Mouse (Mus musculus): ENCODE data around the gene Ciao1. TPM values are rescaled to one million over a fixed set of nuclear protein-coding genes. Genes with fewer than 3 reads are reported as not detected.
"Not testable (repeated sequence)": the region's sequence is repeated elsewhere in the genome, so short reads cannot be mapped to it uniquely, and the experiment has no call there.

Ciao1 gene
- polyA plus RNA-seq (2015; fragmentation: Nextera tagmentation; extraction: Ambion mirVana), result 60.2 and 60.9 TPM in 2 replicates

DNA sequence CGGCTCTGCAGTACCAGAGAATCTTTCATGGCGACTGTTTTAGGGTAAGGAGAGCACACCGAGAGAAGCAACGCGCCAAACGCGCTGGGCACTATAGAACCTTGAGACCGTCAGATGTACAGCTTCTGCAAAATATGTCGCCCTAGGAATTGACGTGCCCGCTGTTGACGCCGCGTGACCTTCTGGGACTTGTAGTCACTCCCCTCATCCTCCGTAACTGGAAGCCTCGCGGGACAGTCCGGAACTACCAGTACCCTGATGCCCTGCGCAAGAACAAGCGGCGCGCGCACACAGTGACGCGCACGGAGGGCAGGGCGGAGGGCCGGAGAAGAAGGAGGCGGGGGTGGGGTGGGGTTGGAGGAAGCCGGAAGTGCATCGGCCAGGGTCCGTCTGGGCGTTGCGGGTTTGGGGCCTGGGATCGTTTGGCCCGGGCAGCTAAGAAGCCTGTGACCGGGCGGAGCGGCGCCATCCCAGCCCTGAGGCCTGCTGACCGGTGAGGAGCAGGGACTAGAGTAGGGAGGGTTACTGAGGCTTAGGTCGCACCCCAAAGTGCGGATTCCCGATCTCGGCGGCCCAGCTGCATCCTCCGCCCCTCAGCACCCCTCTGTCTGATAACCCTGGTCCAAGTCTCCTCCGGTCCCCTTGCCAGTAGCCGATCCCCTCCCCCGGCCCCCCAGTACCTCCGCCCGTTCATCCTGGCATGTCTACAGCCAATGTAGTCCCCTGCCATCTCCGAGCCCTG lies at the start of gene Ciao1, which contains the start of gene Tmem127:
Ciao1 (minus strand) TSS at position 225 of the 742 bp plus-strand sequence.
Tmem127 (plus strand) TSS at position 317 of the 742 bp plus-strand sequence.
- no peaks in the 10 kb centered on the region for H3K9me3 ChIP-seq
- ATAC-seq, result peak; percentile 99
- H3K4me1 ChIP-seq (replicated peaks), result peaks cover 18% of the 10 kb centered on the region; the same call in 1 of the 2 replicates
- under 1% methylated on average over 53 of the region's 53 CpGs for WGBS
- H3K27me3 ChIP-seq (replicated peaks), result no peaks in the 10 kb centered on the region
- peaks cover 17% of the 10 kb centered on the region for H3K36me3 ChIP-seq
- H3K9ac ChIP-seq, result peak within 1 kb of the TSS; percentile 88
- H3K4me2 ChIP-seq (replicated peaks), result peak within 1 kb of the TSS; percentile 98
- H3K4me3 ChIP-seq (replicated peaks), result peak within 1 kb of the TSS; percentile 90
- H3K27ac ChIP-seq, result peak within 1 kb of the TSS; percentile 57

DNA sequence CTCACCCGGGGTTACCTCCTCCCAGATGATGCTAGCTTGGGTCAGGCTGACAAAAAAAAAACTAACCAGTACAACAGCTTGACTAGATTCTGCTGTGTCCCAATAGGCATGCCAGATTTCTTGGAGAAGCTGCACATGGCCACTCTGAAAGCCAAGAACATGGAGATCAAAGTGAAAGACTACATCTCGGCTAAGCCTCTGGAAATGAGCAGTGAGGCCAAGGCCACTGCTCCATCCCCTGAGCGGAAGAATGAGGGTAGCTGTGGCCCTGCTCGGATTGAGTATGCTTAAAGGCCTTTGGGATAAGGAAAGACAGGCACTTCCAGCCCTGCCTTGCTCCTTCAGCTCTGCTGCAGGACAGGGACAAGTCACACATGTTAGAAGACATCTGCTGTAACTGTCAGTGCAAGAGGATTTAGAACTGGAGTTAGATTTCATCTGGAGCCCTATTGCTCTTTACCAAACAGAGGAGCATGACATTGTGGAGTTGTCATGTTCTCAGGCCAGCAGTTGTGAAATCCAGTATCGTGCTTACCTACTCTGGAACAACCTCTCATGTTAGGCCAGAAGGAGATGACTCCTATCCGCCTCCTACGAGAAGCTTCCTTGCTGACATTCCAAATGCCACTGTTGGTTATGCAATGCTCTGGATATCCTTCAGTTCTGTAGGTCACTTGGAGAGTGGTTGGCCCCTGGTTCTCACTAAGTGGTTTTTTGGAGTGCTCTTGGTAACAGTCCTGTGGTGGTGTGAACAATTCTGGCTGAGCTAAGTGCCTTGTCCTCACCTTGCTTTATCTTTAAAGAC lies 49.6 kb upstream of the Ciao1 start:
- H3K4me1 ChIP-seq (replicated peaks), result no peaks in the 10 kb centered on the region
- WGBS, result 94% methylated on average over 7 of the region's 7 CpGs
- no peaks in the 10 kb centered on the region for H3K27me3 ChIP-seq (replicated peaks)
- H3K9ac ChIP-seq, result no peak overlapping the region
- H3K4me2 ChIP-seq (replicated peaks), result no peak overlapping the region
- H3K9me3 ChIP-seq, result no peaks in the 10 kb centered on the region
- H3K36me3 ChIP-seq, result peaks cover 36% of the 10 kb centered on the region
- no peak for ATAC-seq
- no peak overlapping the region for H3K27ac ChIP-seq
- H3K4me3 ChIP-seq (replicated peaks), result no peak overlapping the region

DNA sequence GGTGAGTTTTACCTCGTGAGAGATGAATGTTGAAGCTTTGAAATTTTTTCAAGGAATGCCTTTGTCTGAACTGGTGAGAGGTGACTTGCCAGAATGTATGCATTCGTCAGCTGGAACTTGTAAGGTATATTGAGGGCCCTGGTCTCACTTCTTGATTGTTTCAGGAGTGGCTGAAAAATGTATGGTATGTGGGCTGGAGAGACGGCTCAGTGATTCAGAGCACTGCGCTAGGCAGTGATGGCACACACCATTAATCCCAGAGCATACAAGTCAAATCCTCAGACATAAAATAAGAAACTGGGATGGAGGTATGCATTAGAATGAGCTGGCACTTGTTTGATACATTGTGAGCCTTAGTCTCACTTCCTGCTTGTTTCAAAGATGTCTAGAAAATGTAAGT lies 44.6 kb upstream of the Ciao1 start:
- Histone ChIP-seq H3K27ac (no peak overlapping the region), H3K4me1 (replicated peaks) (no peaks in the 10 kb centered on the region), H3K4me2 (replicated peaks) (no peak overlapping the region), H3K27me3 (replicated peaks) (no peaks in the 10 kb centered on the region), H3K4me3 (replicated peaks) (no peak overlapping the region), H3K9me3 (no peaks in the 10 kb centered on the region), H3K36me3 (peaks cover 39% of the 10 kb centered on the region), H3K9ac (no peak overlapping the region)
- ATAC-seq, result no peak
- 66% methylated on average over 4 of the region's 4 CpGs for WGBS

DNA sequence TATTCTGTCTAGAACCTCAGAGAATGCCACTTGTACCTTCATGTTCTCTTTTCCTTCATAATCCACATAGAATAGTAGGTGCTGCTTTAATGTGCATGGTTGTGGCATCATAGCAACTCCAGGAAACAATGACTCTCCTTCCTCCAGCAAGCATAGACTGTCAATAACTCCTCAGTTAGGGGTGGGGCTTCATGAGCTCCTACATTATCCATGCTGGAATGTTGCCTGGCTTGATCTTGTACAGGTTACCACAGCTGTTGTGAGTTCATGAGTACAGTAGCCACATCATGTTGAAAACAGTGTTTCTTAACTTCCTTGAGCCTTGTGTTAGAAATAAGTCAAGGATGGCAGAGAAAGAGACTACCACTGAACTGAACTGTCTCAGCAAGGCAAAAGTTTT lies 30.5 kb upstream of the Ciao1 start:
- no peaks in the 10 kb centered on the region for H3K27me3 ChIP-seq (replicated peaks)
- no peaks in the 10 kb centered on the region for H3K9me3 ChIP-seq
- no peak for ATAC-seq
- H3K4me1 ChIP-seq (replicated peaks), result 0 out of 2 replicates have a peak, but pooled peaks cover 3% of the 10 kb centered on the region
- H3K36me3 ChIP-seq, result no peaks in the 10 kb centered on the region
- no peak overlapping the region for H3K4me2 ChIP-seq (replicated peaks)
- H3K27ac ChIP-seq, result no peak overlapping the region
- no peak overlapping the region for H3K9ac ChIP-seq
- H3K4me3 ChIP-seq (replicated peaks), result no peak overlapping the region

DNA sequence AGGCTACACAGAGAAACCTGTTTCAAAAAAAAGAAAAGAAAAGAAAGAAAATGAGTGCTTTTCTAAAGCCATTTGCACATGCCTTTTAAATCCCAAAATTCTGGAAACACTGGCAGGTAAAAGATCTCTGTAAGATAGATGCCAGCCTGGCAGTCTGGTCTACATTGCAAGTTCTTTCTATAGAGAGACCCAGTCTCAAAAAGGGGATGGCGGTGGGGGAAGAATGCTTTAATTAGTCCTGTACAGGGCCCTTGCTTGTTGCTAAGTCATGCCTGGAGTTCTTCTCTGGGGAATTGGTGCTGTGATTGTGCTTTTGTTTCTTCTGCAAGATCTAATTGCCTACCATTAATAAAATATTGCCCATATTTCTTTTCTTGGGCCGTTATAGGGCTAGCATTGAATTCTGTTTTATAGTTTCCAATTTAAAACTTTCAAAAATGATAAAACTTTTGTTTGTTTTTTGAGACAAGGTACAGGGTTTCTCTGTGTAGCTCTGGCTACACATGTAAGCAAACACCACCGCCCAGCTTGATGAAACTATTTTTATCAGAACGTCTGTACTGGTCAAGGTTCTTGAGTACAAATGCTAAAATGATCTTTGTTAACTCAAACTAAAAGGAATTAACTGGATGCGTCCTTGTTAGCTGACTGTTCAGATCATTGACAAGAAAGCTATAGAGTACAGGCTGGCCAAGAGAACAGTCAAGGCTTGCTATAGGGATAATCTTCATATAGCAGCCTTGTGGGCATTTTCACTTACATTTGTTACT lies 28.1 kb upstream of the Ciao1 start:
- 0 out of 2 replicates have a peak, but pooled peaks cover 4% of the 10 kb centered on the region for H3K36me3 ChIP-seq
- H3K4me1 ChIP-seq (replicated peaks), result 0 out of 2 replicates have a peak, but pooled peaks cover 3% of the 10 kb centered on the region
- 70% methylated on average over 5 of the region's 5 CpGs for WGBS
- no peak for ATAC-seq
- no peak overlapping the region for H3K9ac ChIP-seq
- H3K4me2 ChIP-seq (replicated peaks), result no peak overlapping the region
- H3K4me3 ChIP-seq (replicated peaks), result no peak overlapping the region
- no peak overlapping the region for H3K27ac ChIP-seq
- no peaks in the 10 kb centered on the region for H3K27me3 ChIP-seq (replicated peaks)
- no peaks in the 10 kb centered on the region for H3K9me3 ChIP-seq

DNA sequence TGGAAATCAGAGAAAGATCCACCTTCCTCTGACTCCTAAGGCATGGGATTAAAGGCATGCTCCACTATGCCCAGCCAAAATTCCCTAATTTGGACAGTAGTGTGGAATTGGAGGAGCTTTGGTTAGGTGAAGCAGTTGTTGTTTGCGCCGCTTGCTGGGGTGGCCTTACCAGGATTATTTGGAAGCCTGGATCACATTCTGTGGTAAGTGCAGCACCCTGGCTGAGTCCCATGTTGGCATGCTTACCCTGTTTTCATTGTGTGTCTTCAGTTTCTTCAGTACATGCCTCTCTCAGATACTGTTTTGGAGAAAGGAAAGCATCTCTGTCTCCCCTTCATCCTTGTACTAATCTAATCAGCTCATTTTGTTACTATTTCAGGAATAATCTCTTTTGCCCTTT lies 27.0 kb upstream of the Ciao1 start:
- no peak for ATAC-seq
- H3K9ac ChIP-seq, result no peak overlapping the region
- no peaks in the 10 kb centered on the region for H3K27me3 ChIP-seq (replicated peaks)
- no peak overlapping the region for H3K27ac ChIP-seq
- no peaks in the 10 kb centered on the region for H3K9me3 ChIP-seq
- 0 out of 2 replicates have a peak, but pooled peaks cover 4% of the 10 kb centered on the region for H3K36me3 ChIP-seq
- WGBS, result 90% methylated on average over 2 of the region's 2 CpGs
- H3K4me3 ChIP-seq (replicated peaks), result no peak overlapping the region
- H3K4me1 ChIP-seq (replicated peaks), result 0 out of 2 replicates have a peak, but pooled peaks cover 3% of the 10 kb centered on the region
- H3K4me2 ChIP-seq (replicated peaks), result no peak overlapping the region

DNA sequence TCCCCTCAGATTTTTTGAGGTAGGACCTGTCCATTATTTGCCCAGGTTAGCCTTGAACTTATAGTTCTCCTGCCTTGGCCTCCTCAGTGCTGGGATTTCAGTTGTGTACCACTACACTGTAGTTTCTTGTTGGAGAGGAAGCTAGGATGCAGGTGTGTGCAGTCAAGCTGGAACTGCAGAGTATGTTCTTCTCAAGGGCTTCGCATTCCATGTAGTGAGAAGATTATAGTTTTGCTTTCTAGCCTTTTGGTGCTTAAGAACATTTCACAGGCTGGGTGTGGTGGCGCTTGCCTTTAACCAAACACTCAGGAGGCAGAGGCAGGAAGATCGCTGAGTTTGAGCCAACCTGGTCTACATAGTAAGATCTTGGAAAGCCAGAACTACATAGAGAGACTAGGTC lies 25.2 kb upstream of the Ciao1 start:
- H3K4me3 ChIP-seq (replicated peaks), result no peak overlapping the region
- H3K36me3 ChIP-seq, result 0 out of 2 replicates have a peak, but pooled peaks cover 4% of the 10 kb centered on the region
- 94% methylated on average over 3 of the region's 3 CpGs for WGBS
- H3K9me3 ChIP-seq, result no peaks in the 10 kb centered on the region
- 0 out of 2 replicates have a peak, but pooled peaks cover 3% of the 10 kb centered on the region for H3K4me1 ChIP-seq (replicated peaks)
- H3K27me3 ChIP-seq (replicated peaks), result no peaks in the 10 kb centered on the region
- ATAC-seq, result no peak
- no peak overlapping the region for H3K9ac ChIP-seq
- H3K27ac ChIP-seq, result no peak overlapping the region
- H3K4me2 ChIP-seq (replicated peaks), result no peak overlapping the region

DNA sequence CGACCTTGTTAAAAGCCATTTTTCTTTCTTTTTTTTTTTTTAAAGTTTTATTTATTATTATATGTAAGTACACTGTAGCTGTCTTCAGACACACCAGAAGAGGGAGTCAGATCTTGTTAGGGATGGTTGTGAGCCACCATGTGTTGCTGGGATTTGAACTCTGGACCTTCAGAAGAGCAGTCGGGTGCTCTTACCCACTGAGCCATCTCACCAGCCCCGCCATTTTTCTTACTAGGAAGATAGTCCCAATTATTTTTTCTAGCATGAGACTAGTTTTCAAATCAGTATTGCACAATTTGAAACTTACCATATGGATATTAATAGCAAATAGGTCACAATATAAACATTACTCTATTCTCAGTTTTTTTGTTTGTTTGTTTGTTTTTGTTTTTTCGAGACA lies 24.4 kb upstream of the Ciao1 start:
- 88% methylated on average over 4 of the region's 4 CpGs for WGBS
- not testable (repeated sequence) for H3K9me3 ChIP-seq; ATAC-seq; H3K4me1 ChIP-seq (replicated peaks); H3K36me3 ChIP-seq; H3K9ac ChIP-seq; H3K27ac ChIP-seq; H3K4me3 ChIP-seq (replicated peaks); H3K27me3 ChIP-seq (replicated peaks)
- H3K4me2 ChIP-seq (replicated peaks), result peak overlapping the region; percentile 38; the same call in 1 of the 2 replicates

DNA sequence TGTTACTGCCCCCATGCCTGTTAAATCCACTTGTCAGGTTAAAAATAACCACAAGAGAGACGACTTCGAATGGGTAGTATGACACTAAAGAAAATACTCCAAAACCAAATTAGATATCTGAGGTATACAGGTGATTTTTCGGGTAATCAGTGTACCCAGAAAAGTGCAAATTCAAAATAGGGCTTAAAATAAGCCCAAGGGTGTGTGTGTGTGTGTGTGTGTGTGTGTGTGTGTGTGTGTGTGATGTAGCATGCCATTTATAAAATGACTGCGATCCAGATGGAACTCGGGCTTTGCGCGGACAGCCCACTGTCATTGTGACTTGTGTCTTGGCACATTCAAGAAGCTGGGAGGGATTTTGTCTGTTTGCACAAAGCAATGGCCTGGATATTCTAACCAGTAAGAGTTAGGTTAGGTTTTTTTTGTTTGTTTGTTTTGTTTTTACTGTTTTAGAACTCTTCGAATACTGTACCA lies 23.5 kb upstream of the Ciao1 start:
- no peak for ATAC-seq
- Histone ChIP-seq H3K27me3 (replicated peaks) (no peaks in the 10 kb centered on the region), H3K4me3 (replicated peaks) (peak overlapping the region; percentile 100), H3K9me3 (no peaks in the 10 kb centered on the region), H3K27ac (peak overlapping the region; percentile 99; the same call in 1 of the 2 replicates), H3K36me3 (0 out of 2 replicates have a peak, but pooled peaks cover 4% of the 10 kb centered on the region), H3K9ac (peak overlapping the region; percentile 97), H3K4me2 (replicated peaks) (peak overlapping the region; percentile 68), H3K4me1 (replicated peaks) (0 out of 2 replicates have a peak, but pooled peaks cover 3% of the 10 kb centered on the region)
- 5% methylated on average over 8 of the region's 8 CpGs for WGBS

DNA sequence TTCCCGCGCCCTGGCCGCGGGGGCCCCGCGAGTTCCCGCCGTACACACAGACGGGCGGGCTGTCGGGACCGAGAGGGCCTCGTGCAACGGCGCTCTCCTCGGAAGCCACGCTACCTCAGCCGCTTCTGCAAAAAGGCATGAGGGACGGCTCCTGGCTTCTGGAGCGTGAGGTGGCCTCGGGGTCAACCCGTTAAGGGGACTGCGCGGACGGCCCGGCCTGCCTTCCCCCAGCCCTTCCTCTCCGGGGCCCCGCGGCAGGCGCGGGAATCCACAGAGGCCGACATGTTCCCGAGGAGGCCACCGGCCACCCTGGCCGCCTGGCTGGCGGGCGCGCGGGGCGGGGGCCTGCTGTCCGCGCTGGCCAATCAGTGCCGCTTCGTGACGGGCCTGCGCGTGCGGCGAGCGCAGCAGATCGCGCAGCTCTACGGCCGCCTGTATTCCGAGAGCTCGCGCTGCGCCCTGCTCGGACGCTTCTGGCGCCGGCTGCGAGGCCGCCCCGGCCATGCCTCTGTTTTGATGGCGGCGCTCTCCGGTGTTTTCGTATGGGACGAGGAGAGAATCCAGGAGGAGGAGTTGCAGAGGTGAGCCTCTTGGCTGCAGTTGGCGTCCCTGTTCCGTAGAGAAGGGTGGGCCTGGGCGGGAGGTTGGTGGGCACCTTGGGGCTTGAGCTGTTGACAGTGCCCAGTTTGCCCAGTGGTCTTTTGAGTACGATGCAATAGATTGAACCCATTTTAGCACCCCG lies 22.9 kb upstream of the Ciao1 start:
- H3K4me2 ChIP-seq (replicated peaks), result peak overlapping the region; percentile 68
- peak overlapping the region; percentile 99 for H3K27ac ChIP-seq
- H3K4me3 ChIP-seq (replicated peaks), result peak overlapping the region; percentile 100
- WGBS, result under 1% methylated on average over 64 of the region's 75 CpGs
- H3K9me3 ChIP-seq, result no peaks in the 10 kb centered on the region
- H3K9ac ChIP-seq, result peak overlapping the region; percentile 97
- peak; percentile 96 for ATAC-seq
- no peaks in the 10 kb centered on the region for H3K27me3 ChIP-seq (replicated peaks)
- H3K4me1 ChIP-seq (replicated peaks), result 0 out of 2 replicates have a peak, but pooled peaks cover 3% of the 10 kb centered on the region
- H3K36me3 ChIP-seq, result 0 out of 2 replicates have a peak, but pooled peaks cover 4% of the 10 kb centered on the region
